Mouse (Mus musculus): Measurements from ENCODE around the gene Lemd2. TPM values are rescaled to one million over a fixed set of nuclear protein-coding genes. Genes with fewer than 3 reads are reported as not detected.

Lemd2 gene
- polyA plus RNA-seq, 1 experiment from 2014 or later, result 31.4 TPM

DNA sequence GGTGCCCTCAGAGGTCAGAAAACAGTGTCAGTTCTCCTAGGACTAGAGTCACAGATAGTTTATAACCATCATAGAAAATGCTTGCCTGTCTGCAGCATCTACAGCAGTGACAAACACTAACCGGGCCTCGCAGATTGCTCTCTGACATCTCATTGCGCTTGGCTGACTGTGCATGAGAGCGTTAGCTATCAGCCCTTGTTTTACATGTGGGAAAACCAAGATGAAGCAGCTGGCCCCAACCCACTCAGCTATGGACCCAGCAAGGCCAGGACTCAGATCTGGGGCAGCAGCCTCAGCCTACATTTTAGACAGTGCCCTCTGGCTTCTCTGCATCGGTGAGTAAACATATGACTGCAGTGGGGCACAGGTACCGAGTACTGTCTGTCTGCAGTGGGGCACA lies 19.6 kb upstream of the Lemd2 start:
- H3K4me3 ChIP-seq, result no peak overlapping the region
- H3K27ac ChIP-seq (replicated peaks), result no peak overlapping the region
- 84% methylated on average over 6 of the region's 6 CpGs for WGBS
- H3K36me3 ChIP-seq, result no peaks in the 10 kb centered on the region
- no peak overlapping the region for H3K4me2 ChIP-seq (replicated peaks)
- no peak overlapping the region for H3K9ac ChIP-seq (replicated peaks)
- no peaks in the 10 kb centered on the region for H3K27me3 ChIP-seq
- peaks cover 42% of the 10 kb centered on the region for H3K4me1 ChIP-seq
- no peak for ATAC-seq (ENCODE audit: low FRiP score, low read depth)
- peaks cover 6% of the 10 kb centered on the region; the same call in 1 of the 2 replicates for H3K9me3 ChIP-seq

DNA sequence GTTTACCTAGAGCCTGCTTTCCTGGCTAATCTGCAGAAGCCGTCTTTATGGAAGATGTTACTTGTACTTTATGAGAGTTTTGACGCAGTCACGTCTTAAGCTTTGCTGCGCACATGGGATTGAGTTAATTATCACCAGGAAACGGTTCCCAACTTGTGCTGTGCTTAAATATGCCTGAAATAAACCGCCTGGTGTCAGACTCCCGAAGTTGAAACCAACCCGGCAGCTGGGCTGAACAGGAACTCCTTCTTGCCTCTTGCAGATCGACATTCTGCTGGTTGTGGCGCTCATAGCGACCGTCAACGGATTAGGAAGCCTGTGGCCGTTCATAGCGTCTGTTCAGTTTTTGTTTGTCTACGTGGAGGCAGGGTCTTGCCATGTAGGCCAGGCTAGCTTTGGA lies 17.3 kb upstream of the Lemd2 start:
- ATAC-seq (ENCODE audit: low FRiP score, low read depth), result no peak
- Histone ChIP-seq H3K9ac (replicated peaks) (no peak overlapping the region), H3K4me1 (peaks cover 31% of the 10 kb centered on the region), H3K27ac (replicated peaks) (no peak overlapping the region), H3K36me3 (no peaks in the 10 kb centered on the region), H3K4me3 (no peak overlapping the region), H3K9me3 (peaks cover 6% of the 10 kb centered on the region; the same call in 1 of the 2 replicates), H3K27me3 (no peaks in the 10 kb centered on the region; the same call in 1 of the 2 replicates), H3K4me2 (replicated peaks) (no peak overlapping the region)
- WGBS, result 92% methylated on average over 16 of the region's 16 CpGs

DNA sequence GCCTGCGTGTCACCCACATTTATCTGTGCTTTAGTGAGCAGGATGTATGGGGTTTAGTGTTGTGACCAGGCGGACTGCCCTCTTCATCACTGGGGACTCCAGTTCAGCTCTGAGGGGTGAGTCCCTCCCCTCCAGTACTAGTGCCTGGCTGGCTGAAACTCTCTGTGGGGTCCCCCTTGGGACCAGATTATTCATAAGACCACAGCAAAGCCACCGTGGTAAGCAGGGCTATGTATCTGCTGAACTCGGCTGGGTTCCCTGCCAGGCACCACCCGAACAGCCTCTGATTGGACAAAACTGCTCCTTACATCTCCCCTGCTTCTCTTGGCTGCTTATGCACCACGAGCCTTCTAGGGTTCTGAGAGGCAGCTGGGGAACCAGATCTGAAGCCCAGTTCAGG lies 14.6 kb upstream of the Lemd2 start:
- 48% methylated on average over 6 of the region's 6 CpGs for WGBS
- no peak for ATAC-seq (ENCODE audit: low FRiP score, low read depth)
- H3K27ac ChIP-seq (replicated peaks), result no peak overlapping the region

DNA sequence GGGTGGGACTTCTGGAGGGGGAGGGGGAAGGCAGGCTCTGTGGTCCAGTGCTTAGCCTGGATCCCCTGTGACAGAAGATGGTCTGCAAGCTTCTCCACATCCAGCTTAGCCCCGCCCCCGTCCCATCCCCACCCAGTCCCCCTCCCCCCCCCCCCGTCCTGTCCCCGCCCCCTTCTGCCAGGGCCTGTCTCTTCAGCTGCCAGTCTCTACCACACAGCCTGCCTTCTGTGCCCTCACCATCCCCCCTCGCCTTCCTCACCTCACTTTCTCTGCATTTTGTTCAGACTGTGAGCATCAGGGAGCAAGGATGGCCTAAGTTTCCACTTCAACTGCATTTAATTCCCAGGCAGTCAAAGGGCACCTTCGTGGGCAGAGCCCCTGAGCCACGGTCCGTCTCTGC lies 14.1 kb upstream of the Lemd2 start:
- peaks cover 13% of the 10 kb centered on the region for H3K4me1 ChIP-seq
- no peak overlapping the region for H3K4me3 ChIP-seq
- H3K27me3 ChIP-seq, result no peaks in the 10 kb centered on the region; the same call in 1 of the 2 replicates
- ATAC-seq (ENCODE audit: low FRiP score, low read depth), result no peak
- H3K4me2 ChIP-seq (replicated peaks), result no peak overlapping the region
- H3K9ac ChIP-seq (replicated peaks), result no peak overlapping the region
- 0 out of 2 replicates have a peak overlapping the region, but pooled peaks have one; percentile 31 for H3K27ac ChIP-seq (replicated peaks)
- peaks cover 6% of the 10 kb centered on the region; the same call in 1 of the 2 replicates for H3K9me3 ChIP-seq
- 31% methylated on average over 8 of the region's 8 CpGs for WGBS
- no peaks in the 10 kb centered on the region for H3K36me3 ChIP-seq

More for the DNA sequence above, 14.6 kb upstream of the Lemd2 start:
- Histone ChIP-seq H3K4me2 (replicated peaks) (no peak overlapping the region), H3K36me3 (no peaks in the 10 kb centered on the region), H3K4me3 (no peak overlapping the region), H3K27me3 (no peaks in the 10 kb centered on the region; the same call in 1 of the 2 replicates), H3K9ac (replicated peaks) (no peak overlapping the region), H3K4me1 (peaks cover 15% of the 10 kb centered on the region), H3K9me3 (peaks cover 6% of the 10 kb centered on the region; the same call in 1 of the 2 replicates)

DNA sequence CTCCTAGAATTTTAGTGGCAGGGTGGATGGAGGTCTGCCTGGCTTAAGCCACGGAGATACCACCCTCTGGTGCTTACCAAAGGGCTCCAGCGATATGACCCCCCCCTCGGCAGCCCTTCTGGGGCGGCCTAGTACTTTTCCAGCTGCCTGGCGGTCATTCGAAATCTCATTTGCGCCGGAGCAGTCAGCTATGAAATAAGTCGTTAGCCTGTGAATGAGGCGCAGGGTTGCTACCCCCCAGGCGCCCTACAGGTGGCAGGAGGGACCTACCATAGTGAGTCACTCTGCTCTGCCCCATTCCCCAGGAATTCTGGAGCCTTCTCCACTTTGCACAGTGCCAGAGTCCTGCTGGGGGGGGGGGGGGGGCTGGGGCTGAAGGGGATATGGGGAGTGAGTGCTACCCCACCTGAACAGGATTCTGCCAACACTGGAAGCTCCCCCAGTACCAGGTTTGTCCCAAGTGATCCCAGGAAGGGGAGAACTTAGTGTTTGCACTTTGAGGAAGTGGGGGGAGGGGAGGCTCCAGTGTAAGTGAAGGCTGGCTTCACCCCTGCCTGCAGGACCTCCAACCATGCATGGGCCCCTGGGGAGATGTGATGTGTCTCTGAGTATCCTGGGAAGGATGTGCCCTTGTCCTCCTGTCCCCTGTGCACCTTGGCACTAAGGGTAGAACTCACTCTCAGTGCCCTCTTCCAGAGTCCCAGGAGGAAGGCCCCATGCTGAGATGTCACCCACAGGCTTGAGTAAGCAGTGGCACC lies 8.7 kb upstream of the Lemd2 start:
- H3K27ac ChIP-seq (replicated peaks), result 0 out of 2 replicates have a peak overlapping the region, but pooled peaks have one; percentile 35
- ATAC-seq (ENCODE audit: low FRiP score, low read depth), result 0 out of 2 replicates have a peak, but pooled peaks have one; percentile 47
- no peak overlapping the region for H3K9ac ChIP-seq (replicated peaks)
- no peak overlapping the region for H3K4me2 ChIP-seq (replicated peaks)
- WGBS, result 2% methylated on average over 11 of the region's 11 CpGs
- peaks cover 14% of the 10 kb centered on the region for H3K4me1 ChIP-seq
- no peaks in the 10 kb centered on the region for H3K36me3 ChIP-seq
- H3K9me3 ChIP-seq, result no peaks in the 10 kb centered on the region
- peaks cover 12% of the 10 kb centered on the region; the same call in 1 of the 2 replicates for H3K27me3 ChIP-seq
- no peak overlapping the region for H3K4me3 ChIP-seq

DNA sequence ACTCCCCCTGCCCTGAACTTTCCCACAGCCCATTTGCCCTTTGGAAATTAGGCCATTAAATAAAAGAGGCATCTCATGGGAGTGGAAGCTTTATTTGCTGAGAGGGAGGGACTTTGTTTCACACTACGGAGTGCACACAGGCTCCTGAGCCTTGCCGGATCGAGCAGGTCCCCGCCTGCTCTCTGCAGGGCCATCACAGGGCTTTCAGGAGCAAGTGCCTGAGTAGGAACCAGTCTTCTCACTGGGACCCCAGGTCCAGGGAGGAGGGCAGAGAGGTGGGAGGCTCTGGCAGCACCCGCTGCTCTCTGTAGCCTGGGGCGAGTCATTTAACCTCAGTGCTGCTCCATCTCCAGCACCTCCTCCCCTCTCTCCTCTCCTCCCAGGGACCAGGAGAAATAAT lies 7.7 kb upstream of the Lemd2 start:
- ATAC-seq (ENCODE audit: low FRiP score, low read depth), result no peak
- Histone ChIP-seq H3K9ac (replicated peaks) (no peak overlapping the region), H3K9me3 (no peaks in the 10 kb centered on the region), H3K4me1 (peaks cover 17% of the 10 kb centered on the region), H3K4me2 (replicated peaks) (no peak overlapping the region), H3K27me3 (peaks cover 18% of the 10 kb centered on the region; the same call in 1 of the 2 replicates), H3K36me3 (no peaks in the 10 kb centered on the region), H3K27ac (replicated peaks) (0 out of 2 replicates have a peak overlapping the region, but pooled peaks have one; percentile 35), H3K4me3 (no peak overlapping the region)
- WGBS, result 50% methylated on average over 6 of the region's 6 CpGs

DNA sequence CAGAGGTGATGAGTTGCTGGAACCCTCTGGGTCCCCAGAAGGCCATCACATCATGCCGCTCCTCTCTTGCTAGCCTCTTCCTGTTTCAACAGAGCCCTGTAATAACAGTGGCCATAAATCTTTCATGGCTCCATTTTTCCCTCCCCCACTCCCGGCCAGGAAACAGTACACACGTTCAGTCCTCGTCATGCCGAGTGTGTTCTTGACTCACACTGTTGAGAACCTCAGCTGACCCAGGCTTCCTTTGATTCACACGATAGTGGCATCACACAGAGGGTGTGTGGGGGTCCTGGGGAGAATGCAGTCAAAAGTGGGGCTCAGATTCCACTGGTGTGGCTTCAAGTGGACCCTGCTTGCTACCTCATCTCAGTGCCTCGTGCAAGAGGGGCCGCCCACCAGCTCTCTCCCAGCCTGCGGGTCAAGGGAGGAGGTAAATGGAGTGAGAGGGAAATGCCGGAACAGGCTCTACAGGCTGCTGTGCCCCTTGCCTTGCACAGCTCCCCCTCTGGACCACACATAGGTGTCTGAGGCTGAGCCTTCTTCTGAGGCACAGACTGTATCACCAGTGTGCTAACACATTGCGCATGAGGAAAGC lies 2.9 kb upstream of the Lemd2 start:
- peaks cover 36% of the 10 kb centered on the region for H3K4me1 ChIP-seq
- 77% methylated on average over 11 of the region's 11 CpGs for WGBS
- no peak overlapping the region for H3K9ac ChIP-seq (replicated peaks)
- H3K9me3 ChIP-seq, result no peaks in the 10 kb centered on the region
- no peak for ATAC-seq (ENCODE audit: low FRiP score, low read depth)
- no peak overlapping the region for H3K27ac ChIP-seq (replicated peaks)
- H3K36me3 ChIP-seq, result 0 out of 2 replicates have a peak, but pooled peaks cover 2% of the 10 kb centered on the region
- no peak overlapping the region for H3K4me3 ChIP-seq
- H3K4me2 ChIP-seq (replicated peaks), result no peak overlapping the region
- H3K27me3 ChIP-seq, result peaks cover 19% of the 10 kb centered on the region; the same call in 1 of the 2 replicates

DNA sequence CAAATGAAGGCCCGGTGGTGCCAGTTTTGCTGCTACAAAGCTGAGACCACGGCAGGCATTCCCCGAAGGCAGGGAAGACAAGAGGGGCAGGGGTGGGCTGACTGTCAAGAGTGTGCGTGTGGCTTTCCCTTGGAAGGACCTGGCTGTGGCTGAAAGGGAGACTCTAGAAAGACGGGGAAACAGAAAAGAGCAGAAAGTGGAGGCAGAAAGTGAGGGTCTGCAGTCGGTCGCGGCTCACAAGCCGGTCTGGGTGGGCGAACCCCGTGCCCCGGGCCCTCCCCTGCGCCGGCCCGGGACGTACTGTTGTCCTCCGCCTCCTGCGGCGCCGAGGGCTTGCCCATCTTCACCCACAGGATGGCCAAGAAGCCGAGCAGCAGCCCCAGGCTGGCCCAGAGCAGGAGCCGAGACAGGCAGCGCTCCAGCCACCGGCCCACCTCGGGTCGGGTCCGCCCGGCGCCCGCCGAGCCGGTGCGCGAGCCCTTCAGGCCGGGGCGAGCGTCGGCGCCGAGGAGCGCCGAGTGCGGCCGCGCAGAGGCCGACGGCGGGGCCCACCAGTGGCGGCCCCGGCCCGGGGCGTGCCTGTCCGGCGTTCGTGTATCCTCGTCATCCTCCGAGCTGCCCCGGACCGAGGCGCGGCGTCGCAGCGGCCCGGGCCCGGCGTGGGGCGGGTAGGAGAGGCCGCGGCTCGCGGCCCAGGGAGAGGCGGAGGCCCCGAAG lies 753 bp downstream of the Lemd2 start:
- Histone ChIP-seq H3K27ac (replicated peaks) (peak overlapping the region; percentile 98), H3K9me3 (0 out of 2 replicates have a peak, but pooled peaks cover 3% of the 10 kb centered on the region), H3K4me1 (peaks cover 35% of the 10 kb centered on the region), H3K4me2 (replicated peaks) (peak overlapping the region; percentile 90), H3K36me3 (peaks cover 39% of the 10 kb centered on the region), H3K4me3 (peak overlapping the region; percentile 95), H3K9ac (replicated peaks) (peak overlapping the region; percentile 99), H3K27me3 (peaks cover 6% of the 10 kb centered on the region; the same call in 1 of the 2 replicates)
- under 1% methylated on average over 68 of the region's 74 CpGs for WGBS
- peak; percentile 31 for ATAC-seq (ENCODE audit: low FRiP score, low read depth)

DNA sequence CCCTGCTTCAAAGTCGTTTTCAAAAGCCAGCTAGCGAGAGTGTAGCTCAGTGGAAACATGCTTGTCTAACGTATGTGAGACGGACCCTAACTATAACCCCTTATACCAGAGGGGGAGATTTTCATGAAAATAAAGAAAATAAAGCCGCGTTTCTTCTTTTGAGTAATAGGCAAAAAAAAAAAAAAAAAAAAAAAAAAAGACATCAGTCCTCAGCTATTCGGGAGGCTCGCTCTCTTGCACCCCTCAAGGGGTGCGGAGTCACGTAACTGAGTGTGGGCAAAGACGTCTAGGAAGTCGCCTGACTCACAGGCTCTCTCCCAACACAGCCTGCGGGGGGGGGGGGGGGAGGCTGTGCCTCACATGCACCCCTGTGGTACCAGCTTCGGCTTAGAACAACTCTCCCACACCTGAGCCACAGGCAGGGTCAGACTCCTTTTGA lies 1.3 kb downstream of the Lemd2 start:
- H3K4me1 ChIP-seq, result peaks cover 35% of the 10 kb centered on the region
- peaks cover 6% of the 10 kb centered on the region; the same call in 1 of the 2 replicates for H3K27me3 ChIP-seq
- 48% methylated on average over 13 of the region's 14 CpGs for WGBS
- peak overlapping the region; percentile 98 for H3K27ac ChIP-seq (replicated peaks)
- H3K4me3 ChIP-seq, result peak overlapping the region; percentile 95
- 0 out of 2 replicates have a peak, but pooled peaks cover 3% of the 10 kb centered on the region for H3K9me3 ChIP-seq
- no peak for ATAC-seq (ENCODE audit: low FRiP score, low read depth)
- peak overlapping the region; percentile 90 for H3K4me2 ChIP-seq (replicated peaks)
- peak overlapping the region; percentile 99 for H3K9ac ChIP-seq (replicated peaks)
- peaks cover 44% of the 10 kb centered on the region for H3K36me3 ChIP-seq

DNA sequence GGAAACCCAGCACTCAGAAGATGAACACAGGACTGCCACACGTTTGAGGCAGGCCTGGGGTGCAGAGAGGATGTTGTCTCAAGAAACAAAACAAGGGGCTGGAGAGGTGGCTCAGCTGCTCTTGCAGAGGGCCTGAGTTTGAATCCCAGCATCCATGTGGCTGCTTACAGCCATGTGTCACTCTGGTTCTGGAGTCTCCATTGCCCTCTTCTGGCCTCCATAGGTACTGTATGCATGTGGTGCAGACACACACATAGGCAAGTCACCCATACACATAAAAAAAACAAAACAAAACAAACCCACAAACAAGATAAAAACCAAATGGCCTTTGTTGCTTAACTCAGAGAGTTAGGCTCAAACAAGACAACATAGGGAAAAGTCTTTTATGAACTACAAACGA lies 2.3 kb downstream of the Lemd2 start:
- H3K4me3 ChIP-seq, result no peak overlapping the region
- H3K4me1 ChIP-seq, result peaks cover 33% of the 10 kb centered on the region
- H3K27ac ChIP-seq (replicated peaks), result no peak overlapping the region
- H3K9me3 ChIP-seq, result 0 out of 2 replicates have a peak, but pooled peaks cover 3% of the 10 kb centered on the region
- 0 out of 2 replicates have a peak, but pooled peaks cover under 1% of the 10 kb centered on the region for H3K27me3 ChIP-seq
- peaks cover 54% of the 10 kb centered on the region for H3K36me3 ChIP-seq
- H3K4me2 ChIP-seq (replicated peaks), result no peak overlapping the region
- 83% methylated on average over 2 of the region's 2 CpGs for WGBS
- ATAC-seq (ENCODE audit: low FRiP score, low read depth), result no peak
- no peak overlapping the region for H3K9ac ChIP-seq (replicated peaks)

DNA sequence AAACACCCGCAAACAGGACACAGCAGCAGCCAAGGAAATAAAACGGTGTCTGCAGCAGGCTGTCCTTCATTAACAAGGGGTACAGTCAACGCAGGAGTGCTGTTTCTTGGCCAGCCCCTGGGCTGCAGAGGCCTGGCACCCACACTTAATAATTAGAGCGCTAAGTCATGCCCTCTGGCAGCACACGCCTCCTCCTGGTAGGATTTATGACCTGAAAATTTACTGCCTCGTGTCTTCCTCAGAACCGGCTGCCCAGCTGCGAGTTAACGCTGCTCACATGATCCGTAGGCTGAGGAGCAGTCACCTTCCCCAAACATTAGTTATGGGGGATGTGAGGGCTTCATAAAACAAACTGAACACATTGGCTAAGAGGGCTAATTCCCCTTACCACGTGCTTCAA lies 3.5 kb downstream of the Lemd2 start:
- no peak overlapping the region for H3K4me3 ChIP-seq
- H3K4me1 ChIP-seq, result peaks cover 41% of the 10 kb centered on the region
- H3K27ac ChIP-seq (replicated peaks), result no peak overlapping the region
- no peak overlapping the region for H3K4me2 ChIP-seq (replicated peaks)
- WGBS, result 90% methylated on average over 11 of the region's 11 CpGs
- ATAC-seq (ENCODE audit: low FRiP score, low read depth), result no peak
- no peak overlapping the region for H3K9ac ChIP-seq (replicated peaks)
- no peaks in the 10 kb centered on the region for H3K27me3 ChIP-seq
- 0 out of 2 replicates have a peak, but pooled peaks cover 3% of the 10 kb centered on the region for H3K9me3 ChIP-seq
- peaks cover 64% of the 10 kb centered on the region for H3K36me3 ChIP-seq
